Comparison of ENCODE assay signal across 8 mouse cellular contexts in genomic region chr12:77790891-77791672, GRCm38 (mm10).
DNase-seq lines count a peak whose midpoint lies in the region; ATAC-seq and TF ChIP-seq lines count a peak whose summit lies in the region.

No protein-coding gene starts in this region.

- TF ChIP-seq CTCF in lung, adult 2 months (IDR thresholded peaks at IDR 0.05; ENCODE audit: insufficient read depth, low read length), result no peak

- H3K27ac ChIP-seq in heart, embryonic 15.5 days, result peak overlapping the region; percentile 8; the same call in 1 of the 2 replicates

- ATAC-seq in heart, embryonic 15.5 days (replicated peaks; ENCODE audit: insufficient number of reproducible peaks, insufficient read depth, low FRiP score, low read depth), result no peak

- H3K36me3 ChIP-seq in heart, embryonic 15.5 days, result no peaks in the 10 kb centered on the region

- intact Hi-C loops in left cerebral cortex, postnatal 4 days (cut with DNase I), result no loop called here
- intact Hi-C loops in left cerebral cortex, postnatal 36 days (cut with DNase I), result no loop called here

- H3K27me3 ChIP-seq in heart, embryonic 15.5 days, result no peaks in the 10 kb centered on the region

- peak; percentile 87 for DNase-seq in left cerebral cortex, postnatal 4 days
- DNase-seq in left cerebral cortex, postnatal 36 days (ENCODE audit: low spot score in 2 of 2), result no peak
- peak; percentile 92 to 94 for DNase-seq in adrenal gland, postnatal 36 days
- peak; percentile 6 for DNase-seq in lung, adult 2 months
- no peak for DNase-seq in retina, postnatal 1 day
- DNase-seq in thymus, postnatal 0 days (ENCODE audit: low spot score), result no peak
- DNase-seq in thymus, postnatal 10 days (ENCODE audit: low spot score in 2 of 2), result no peak

- H3K4me2 ChIP-seq in heart, embryonic 15.5 days, result peak overlapping the region; percentile 19; the same call in 1 of the 2 replicates

- 42% methylated on average over 13 of the region's 13 CpGs for WGBS in heart, embryonic 15.5 days
- WGBS in lung, adult 2 months, result 45% methylated on average over 13 of the region's 13 CpGs

- no peaks in the 10 kb centered on the region for H3K9me3 ChIP-seq in heart, embryonic 15.5 days (replicated peaks)

- H3K4me3 ChIP-seq in heart, embryonic 15.5 days, result no peak overlapping the region
- H3K4me3 ChIP-seq in lung, adult 2 months (replicated peaks; ENCODE audit: extremely low read depth, low read depth, low read length), result no peak overlapping the region

- TF ChIP-seq POLR2A in lung, adult 2 months (IDR thresholded peaks at IDR 0.05; ENCODE audit: borderline replicate concordance, extremely low read depth, low read depth, low read length), result no peak

- H3K9ac ChIP-seq in heart, embryonic 15.5 days, result no peak overlapping the region

- H3K4me1 ChIP-seq in heart, embryonic 15.5 days (replicated peaks), result peaks cover 23% of the 10 kb centered on the region
- no peaks in the 10 kb centered on the region for H3K4me1 ChIP-seq in lung, adult 2 months (ENCODE audit: control insufficient read depth, insufficient read depth, low read length)

Comparison
In these comparisons a context has a peak if more than half of its experiments do, and no peak if none do; other contexts are left out.
1. DNase-seq: peak in left cerebral cortex, postnatal 4 days (single experiment), adrenal gland, postnatal 36 days (2 of 2) and lung, adult 2 months (single experiment); none in left cerebral cortex, postnatal 36 days (0 of 2), retina, postnatal 1 day (single experiment), thymus, postnatal 0 days (single experiment) and thymus, postnatal 10 days (0 of 2).